Mouse (Mus musculus) urinary bladder, postnatal 14 days (tissue): ENCODE results near the gene Rtkn.

Experiments used
- DNase-seq: peaks from one replicate; pipeline ENCODE4 v3.0.0; 2021; ENCODE audit warnings: low spot score

The Rtkn gene

DNA sequence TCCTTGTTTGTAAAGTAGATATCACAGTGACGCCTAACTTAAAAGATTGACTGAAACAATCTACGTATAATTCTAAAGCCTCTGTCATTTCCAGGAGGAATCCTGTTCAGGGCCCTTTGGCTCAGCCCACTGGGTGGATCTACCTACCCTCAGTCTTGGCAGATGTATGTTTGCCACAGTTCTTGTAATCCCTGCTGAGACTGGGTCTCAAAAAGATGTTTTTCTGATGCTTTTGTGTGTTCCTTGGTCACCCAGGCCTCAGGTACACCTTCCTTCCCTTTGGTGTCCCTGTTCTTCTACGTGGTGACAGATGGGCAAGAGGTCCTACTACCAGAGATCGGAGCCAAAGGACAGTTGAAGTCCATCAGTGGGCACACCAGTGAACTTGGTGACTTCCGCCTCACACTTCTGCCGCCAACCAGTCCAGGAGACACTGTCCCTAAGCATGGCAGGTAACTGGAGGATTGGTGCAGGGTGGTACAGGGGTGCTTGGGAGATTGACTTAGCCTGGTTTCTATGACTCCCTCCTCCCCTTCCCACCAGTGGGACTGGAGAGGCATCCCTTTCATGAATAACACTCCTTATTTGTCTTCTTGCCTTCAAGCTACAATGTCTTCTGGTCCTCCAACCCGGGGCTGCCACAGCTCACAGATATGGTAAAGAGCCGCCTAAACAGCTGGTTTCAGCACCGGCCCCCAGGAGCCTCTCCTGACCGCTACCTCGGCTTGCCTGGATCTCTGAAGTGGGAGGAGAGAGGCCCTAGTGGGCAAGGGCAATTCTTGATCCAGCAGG lies 18.7 kb upstream of the Rtkn start:
- DNase-seq: no peak

DNA sequence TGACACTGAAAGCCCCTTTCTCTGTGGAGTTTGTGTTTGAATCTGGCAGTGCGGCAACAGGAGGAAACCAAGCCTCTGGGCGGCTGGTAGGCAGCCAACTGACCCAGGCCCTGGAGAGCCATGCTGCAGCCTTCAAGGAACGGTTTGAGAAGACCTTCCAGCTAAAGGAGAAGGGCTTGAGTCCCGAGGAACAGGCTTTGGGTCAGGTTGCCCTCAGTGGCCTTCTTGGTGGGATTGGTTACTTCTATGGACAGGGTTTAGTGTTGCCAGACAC lies 18.2 kb upstream of the Rtkn start:
- no peak for DNase-seq

DNA sequence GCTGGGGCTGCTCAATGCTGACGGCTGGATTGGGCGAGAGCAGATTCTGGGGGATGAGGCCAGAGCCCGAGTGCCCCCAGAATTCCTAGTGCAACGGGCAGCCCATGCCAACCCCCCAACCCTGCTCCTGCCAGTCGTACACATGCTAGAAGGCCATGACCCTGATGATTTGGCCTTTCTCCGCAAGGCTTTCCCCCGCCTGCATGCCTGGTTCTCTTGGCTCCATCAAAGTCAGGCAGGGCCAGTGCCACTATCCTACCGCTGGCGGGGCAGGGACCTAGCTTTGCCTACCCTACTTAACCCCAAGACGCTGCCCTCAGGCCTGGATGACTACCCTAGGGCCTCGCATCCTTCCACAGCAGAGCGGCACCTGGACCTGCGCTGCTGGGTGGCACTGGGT lies 17.6 kb upstream of the Rtkn start:
- no peak for DNase-seq

DNA sequence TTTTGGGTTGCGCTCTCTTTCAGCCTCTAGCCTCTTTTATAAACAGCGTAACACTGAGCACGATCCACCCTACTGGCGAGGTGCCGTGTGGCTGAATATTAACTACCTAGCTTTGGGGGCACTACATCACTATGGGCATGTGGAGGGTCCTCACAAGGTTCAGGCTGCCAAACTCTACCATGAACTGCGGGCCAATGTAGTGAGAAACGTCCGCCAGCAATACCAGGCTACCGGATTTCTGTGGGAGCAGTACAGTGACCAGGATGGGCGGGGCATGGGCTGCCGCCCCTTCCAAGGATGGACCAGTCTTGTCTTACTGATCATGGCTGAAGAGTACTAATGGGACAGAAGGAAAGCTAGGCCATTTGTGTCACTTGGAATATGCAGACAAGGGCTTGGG lies 16.9 kb upstream of the Rtkn start:
- DNase-seq: no peak

DNA sequence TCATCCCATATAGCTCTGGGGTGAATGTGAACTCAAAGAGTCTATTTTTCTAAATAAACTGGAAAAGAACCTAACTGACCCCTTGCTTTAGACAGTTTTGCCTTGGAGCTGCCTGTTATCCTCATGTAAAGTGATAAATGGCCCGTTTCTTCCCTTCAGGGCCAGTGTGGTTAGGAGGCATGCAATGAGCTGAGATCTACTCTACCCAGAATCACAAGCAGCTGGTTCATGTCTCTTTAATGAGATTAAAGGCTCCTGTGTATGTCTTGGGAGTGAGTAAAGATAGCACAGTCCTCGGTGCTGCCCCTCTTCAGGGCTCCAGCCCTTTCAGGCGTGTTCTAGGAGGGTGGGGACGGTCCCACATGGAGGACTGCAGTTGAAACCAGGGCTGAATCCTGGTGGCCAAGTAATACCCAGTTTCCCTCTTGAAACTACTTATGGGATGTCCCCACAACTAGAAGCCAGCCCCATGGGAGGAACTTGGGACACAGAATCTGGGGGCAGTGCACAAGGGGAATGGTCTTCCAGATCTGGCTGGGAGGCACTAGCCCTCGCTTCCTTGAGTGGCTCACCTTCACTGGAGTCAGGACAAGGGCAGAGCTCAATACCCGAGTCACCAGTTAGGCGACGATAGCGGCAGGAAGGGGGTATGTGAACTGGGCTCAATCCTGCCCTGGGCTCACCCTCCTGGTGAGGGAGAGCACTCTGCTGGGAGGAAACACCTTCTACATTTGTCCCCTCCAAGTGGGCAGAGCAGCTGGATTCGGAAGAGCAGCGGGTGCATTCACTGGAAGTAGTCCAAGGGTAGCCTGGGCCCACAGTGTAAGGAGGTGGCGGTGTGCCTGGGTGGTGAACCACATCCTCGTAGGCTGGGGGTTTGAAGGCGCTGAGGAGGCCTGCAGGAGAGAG lies 16.2 kb upstream of the Rtkn start:
- DNase-seq: no peak

DNA sequence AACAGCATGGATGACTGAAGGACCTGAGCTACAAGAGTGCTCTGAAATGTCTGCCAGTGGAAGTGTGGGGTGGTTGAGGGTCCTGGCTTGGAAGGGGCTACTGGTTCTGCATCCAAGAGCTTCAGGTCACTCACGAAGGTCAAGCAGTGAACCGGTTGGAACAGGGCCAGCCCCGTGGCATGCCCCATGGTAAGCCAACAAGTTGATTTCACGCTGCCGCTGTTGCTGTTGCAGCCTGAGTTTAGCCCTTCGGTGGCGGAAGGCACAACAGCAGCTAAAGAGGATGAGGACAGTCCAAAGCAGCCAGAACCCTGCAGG lies 15.6 kb upstream of the Rtkn start:
- DNase-seq: no peak

DNA sequence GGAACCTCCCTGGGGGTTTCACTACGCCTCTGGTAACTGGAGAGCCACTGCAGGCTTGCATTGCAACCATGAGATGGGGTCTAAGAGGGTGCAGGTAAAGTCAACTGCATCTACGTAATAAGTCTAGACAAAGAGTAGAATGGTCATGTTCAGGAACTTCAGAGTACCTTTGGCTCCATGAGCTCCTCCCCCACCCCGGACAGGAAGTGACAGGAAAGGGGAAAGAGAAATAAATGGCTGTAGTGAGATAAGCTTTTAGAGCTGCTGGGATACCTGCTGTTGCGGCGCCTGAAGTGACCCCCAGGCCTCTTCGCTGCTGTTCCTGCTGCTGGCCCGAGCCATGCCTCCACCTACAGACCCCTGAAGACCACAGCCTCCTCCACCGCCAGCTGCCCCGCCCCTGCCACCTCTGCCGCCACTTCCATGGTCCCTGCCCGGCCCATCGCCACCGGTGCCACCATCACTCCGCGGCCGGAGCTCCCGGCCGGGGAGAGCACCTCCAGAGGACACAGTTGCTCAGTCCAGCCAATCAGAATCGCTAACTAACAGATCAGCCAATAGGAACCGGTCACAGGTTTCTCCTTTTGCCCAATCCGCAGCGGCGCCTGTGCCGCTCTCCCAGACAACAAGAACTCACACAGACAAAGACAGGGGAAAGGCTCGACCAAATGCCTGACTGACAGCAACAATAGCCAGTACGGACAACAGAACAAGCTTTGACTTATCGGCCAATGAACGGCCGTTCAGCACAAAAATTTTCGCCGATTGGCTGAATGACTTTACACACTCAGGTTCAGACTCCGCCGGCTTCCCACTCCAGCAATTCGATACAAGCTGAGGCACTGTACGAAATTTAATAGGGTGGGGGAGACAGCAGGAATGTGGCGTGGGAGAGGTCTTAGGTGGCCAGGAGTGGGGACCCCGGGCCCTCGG lies 14.1 kb upstream of the Rtkn start, which contains the start of gene Wbp1:
Gene Wbp1 (minus strand): TSS at position 630 of the 933 bp plus-strand sequence.
- DNase-seq: peak; percentile 94

DNA sequence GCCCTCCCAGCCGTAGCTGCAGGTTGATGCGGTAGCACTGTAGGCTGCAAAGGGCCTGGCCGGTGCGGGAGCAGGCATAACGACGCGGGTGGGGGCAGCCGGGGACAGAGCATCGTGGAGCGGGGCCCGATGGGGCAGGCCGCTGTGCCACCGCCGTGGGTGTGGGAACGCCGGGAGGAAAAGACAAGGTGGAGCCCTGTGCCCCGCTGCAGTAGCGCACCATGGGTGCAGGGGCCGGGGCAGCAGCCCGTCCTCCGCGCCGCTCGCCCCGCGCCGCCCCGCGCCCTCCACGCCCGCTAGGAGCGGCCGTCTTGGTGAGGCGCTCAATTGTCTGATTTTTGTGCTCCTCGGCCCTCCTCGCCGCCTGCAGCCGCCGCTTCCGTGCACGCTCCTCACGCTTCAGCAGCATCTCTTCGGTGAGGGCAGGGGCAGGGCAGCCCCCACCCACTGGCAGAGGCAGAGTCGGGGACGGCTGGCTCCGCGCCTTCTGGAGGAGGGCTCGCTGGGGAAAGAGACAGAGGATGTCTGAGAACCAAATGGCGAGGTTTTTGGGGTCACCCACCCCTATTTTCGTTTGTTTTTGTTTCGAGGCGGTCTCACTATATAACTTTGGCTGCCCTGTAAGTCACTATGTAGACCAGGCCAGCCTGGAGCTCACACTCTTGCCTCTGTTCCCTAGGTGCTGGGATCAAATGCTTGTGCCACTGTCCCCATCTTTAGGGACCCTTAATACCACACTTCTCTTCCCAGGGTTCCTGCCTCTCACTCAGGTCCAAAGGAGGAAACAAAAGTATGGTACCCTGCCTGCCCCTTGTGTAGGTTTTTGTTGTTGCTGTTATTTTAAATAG lies 13.2 kb upstream of the Rtkn start:
- DNase-seq: no peak

DNA sequence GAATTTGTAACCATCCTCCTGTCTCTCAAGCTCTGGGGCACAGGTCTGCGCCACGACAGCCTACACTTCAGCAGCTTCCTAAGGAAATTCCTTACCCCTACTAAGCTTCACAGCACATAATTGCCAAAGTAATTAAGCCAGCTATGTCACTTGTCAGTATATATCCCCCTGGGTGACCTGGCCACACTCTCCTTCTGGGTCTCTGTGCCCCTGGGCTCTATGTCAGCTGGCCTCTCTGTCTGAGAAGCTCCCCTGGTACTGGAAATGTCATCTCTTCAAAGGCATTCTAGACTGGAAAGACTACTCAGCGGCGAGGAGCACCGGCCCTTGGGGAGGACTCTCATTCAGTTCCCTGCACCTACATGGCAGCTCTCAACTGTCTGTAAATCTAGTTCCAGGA lies 12.3 kb upstream of the Rtkn start:
- DNase-seq: no peak

DNA sequence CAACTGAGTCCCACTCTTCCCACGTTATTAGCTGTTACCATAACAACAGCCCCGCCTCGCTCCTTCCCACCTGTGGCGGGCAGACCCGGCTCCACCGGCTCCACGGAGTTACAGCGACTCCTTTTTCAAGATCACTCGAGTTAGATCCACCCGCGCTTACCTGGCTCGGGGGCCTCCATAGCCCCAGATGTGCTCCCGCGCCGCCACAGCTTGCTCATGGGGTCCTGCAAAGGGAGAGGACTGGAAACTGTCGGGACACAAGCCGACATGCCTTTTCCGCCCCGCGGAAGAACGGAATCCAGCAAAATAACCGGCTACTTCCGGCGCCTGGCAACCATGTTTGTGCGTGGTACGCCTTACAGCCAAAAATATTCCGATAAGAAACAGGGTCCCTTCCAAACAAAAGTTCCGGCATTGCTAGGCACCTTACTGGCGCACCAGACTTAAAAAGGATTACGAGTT lies 10.4 kb upstream of the Rtkn start:
- DNase-seq: peak; percentile 93

DNA sequence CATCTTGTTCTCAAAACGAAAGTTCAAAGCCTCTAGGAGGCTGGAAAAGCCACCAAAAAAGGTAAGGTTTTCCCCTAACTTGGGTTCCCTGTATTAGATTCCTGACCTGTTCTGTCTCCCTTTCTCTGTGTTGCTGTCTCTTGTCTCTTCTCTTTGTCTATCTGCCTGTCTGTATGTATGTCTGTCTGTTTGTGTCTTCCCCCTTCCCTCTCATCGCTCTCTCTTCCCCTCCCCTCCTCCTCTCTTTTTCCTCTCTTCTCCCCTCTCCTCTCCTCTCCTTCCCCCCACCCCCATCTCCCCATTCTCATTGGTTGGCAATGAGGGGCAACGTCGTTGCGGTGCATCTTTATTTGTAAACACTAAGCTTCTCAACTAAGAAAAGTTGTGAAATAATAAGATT lies 9.9 kb upstream of the Rtkn start, which contains the start of gene Ino80b:
Gene Ino80b (minus strand): TSS at position 101 of the 400 bp plus-strand sequence.
- DNase-seq: no peak

DNA sequence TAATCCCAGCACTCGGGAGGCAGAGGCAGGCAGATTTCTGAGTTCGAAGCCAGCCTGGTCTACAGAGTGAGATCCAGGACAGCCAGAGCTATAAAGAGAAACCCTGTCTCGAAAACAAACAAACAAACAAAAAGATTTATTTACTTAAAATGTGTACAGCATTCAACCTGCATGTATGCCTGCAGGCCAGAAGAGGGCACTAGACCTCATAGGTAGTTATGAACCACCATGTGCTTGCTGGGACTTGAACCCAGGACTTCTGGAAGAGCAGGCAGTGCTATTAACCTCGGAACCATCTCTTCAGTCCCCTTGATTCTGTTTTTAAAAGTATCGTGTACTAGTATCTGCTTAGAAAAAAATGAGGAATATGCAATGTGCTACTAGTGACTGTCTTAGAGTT lies 7.8 kb upstream of the Rtkn start:
- no peak for DNase-seq

DNA sequence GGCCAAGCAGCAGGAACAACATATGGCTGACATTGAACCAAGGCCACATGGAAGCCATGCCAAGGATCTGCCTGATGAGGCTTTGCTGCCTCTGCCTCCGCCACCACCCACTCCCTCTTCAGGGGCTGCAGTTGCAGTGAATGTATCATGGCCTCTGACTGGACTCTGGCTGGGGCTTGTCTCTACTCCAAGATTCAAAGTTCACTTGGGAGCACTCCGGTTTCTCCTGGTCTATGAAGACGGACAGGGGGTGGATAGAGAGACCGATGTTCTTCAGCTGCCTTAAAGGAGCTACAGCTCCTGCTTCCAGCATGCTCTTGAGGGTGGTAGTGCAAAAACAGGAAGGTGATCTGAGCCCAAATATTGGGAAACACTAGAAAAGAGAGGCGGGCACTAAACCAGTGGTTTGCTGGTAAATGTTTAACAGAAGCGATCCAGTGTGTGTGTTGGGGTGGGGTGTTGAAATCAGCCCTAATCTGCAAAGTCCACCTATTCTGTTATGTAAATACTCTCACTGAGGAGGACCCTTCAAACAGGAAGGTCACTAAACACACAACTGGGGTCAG lies 3.7 kb upstream of the Rtkn start:
- no peak for DNase-seq

DNA sequence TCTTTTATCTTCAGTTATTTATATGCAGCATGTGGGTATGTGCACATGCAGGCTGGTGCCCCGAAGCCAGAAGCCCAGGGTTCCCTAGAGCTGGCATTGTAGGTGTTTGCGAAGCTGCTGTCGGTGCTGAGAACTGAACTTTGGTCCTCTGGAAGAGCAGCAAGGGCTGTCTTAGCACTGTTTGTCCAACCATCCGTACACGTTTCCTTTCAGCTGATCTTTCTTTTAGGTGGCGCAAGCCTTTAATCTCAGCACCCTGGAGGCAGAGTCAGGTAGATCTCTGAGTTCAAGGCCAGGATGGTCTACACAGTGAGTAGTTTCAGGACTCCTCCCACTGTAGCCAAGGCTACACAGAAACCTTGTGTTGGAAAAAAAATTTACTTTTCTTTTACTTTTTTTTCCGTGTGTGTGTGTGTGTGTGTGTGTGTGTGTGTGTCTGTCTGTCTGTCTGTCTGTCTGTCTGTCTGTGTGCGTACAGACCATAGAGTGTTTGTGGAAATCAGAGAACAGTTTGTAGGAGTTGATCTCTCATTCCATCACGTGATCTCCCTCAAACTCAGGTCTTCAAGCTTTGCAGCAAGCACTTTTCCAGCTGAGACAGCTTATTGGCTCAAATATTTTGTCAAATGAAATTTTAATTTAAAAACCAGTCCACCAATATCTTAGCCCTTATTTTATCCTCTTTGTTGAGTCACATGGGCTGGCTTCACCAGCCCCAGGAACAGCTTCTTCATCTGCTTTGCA lies 2.9 kb upstream of the Rtkn start:
- no peak for DNase-seq

DNA sequence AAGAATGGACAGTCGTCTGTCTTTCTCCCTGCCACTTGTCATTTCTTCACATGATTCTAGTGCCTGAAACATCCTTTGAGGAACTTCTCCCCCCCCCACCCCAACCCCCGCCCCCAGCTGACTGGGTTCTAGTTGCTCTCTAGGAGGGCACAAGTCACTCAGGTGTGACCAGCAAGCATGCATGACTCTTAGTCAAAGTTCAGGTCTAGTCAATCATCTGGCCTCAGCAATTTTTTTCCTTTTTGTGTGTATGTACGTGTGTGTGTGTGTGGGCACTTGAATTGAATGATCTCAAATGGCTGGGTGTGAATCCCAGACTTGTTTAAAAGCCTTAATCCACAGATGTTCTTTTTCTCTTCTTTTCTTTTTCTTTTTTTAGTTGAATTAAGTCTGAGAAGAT lies 1.0 kb upstream of the Rtkn start:
- no peak for DNase-seq

DNA sequence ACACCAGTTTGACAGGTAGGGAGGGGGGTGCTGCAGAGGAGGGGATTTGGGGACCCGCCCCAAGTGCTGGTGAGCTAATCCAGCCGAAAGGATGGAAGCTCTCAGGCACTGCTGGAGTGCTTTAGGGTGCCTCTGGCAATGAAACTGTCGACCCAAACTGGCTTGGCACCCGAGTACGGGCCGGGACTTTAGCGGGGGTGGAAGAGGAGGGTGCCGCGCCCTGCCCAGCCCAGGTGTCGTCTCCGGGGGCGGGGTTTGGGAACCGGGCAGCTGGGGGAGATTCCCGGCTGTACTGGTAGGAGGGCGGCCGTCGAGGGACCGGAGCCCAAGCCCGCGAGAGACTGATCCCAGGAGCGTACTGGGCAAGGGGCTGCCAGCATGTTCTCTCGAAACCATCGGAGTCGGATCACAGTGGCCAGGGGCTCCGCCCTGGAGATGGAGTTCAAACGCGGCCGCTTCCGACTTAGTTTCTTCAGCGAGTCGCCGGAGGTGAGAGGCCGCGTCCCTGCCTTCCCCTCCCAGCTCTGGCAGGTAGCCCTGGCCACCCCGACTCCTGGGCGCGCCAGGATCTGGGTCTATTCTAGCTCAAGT lies 403 bp downstream of the Rtkn start:
- DNase-seq: peak; percentile 41

DNA sequence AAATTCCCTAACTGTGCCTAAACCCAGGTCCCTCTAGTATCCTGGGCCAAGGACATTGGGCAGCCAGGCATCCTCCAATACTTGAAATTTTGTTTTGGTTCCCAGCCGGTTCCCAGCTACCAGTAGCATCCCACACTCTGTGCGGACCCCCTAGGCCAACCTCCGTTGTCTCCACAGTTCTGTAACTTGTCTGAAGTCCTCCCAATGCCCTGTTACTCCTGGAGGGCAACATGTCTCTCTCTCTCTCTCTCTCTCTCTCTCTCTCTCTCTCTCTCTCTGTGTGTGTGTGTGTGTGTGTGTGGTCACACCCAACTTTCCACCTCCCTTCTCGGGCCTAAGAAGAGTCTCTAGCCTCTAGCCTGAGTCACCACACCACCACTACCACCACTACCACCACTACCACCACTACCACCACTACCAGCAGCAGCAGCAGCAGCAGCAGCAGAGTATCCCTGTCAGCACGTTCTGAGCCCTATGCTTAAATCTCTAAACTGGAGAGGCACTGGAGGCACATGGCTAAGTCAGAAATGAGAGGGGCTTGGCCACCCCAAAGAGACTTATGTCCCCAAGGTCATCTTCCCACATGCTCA lies 1.1 kb downstream of the Rtkn start:
- DNase-seq: no peak

DNA sequence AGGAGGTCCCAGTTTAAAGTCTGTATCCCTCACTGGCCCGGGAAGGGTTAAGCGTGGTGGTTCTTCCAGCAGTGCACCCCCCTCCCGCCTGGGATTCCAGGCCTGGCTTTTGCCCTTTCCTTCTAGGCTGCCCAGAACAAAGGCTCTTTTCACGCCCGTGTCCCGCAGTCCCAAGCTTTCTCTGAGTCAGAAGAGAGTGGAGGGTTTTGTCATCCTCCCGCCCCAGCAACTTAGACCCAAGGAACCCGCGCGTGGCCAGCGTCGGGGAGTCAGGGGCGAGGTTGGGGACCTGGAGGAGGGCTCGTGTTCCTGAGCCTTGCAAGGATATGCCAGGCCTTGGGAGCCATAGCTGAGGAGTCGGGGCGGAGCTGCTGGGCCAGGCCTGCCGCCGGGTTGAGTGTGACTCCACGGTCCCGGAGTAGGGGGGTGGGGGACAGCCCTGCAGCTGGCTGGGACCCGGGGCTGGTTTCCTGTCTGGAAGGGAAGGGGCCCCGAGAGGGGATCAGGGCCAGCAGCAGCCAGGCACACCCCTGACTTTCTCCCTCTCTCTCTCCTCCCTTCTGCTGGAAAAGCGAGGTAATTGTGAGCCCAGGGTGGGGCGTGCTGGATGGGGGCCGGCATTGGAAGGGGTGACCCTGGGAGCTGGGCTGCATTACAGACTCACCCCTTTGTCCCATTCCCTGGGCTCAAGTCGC lies 1.8 kb downstream of the Rtkn start:
- peak; percentile 66 for DNase-seq

DNA sequence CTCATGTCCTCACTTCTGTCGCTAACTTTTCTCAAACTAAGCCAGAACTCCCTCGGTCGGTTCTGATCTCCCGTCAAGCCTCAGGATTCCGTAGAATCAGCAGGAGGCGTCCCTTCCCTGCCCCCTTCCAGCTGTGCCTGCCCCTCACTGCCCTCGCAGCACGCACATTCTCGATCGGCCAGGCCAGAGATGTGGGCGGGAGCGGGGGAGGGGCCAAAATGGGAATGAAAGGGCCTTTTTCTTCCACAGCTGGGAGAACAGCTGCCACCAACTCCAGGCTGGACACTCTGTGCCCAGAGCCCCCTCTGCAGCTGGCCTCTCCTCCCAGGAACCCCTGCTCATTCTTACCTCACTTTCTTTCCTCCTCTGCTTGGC lies 2.3 kb downstream of the Rtkn start:
- peak; percentile 87 for DNase-seq
